Mouse (Mus musculus) liver, embryonic 13.5 days (tissue): Measurements from ENCODE around the gene Tpp2. TPM values are rescaled to one million over a fixed set of nuclear protein-coding genes. Genes with fewer than 3 reads are reported as not detected.
"Not testable (repeated sequence)": the region's sequence is repeated elsewhere in the genome, so short reads cannot be mapped to it uniquely, and the experiment has no call there.

ENCODE experiments used
- ATAC-seq: fragments of 200-750 bp; cut with Nextera tagmentation; 2 replicates; pipeline ENCODE4 v1.8.0; 2017; ENCODE audit warnings: low read depth, mild to moderate bottlenecking, moderate number of reproducible peaks, moderate library complexity
- DNase-seq: peaks from one replicate; pipeline ENCODE4 v3.0.0; 2022
- H3K27ac ChIP-seq: fragments of 300-500 bp; sonication (generic); 2 replicates; pipeline ENCODE4 v1.5.1; 2015; ENCODE audit warnings: moderate library complexity, mild to moderate bottlenecking, inconsistent platforms
- H3K27me3 ChIP-seq: fragments of 300-500 bp; sonication (generic); 2 replicates; pipeline ENCODE4 v1.6.1; 2015; ENCODE audit warnings: mild to moderate bottlenecking, inconsistent platforms
- H3K36me3 ChIP-seq: fragments of 300-500 bp; sonication (generic); 2 replicates; pipeline ENCODE4 v1.6.1; 2015; ENCODE audit warnings: mild to moderate bottlenecking, inconsistent platforms
- H3K4me1 ChIP-seq: fragments of 300-500 bp; sonication (generic); replicated peaks from 2 replicates; pipeline ENCODE4 v1.6.1; 2015; ENCODE audit warnings: inconsistent platforms
- H3K4me2 ChIP-seq: fragments of 300-500 bp; sonication (generic); 2 replicates; pipeline ENCODE4 v1.6.1; 2015; ENCODE audit warnings: inconsistent platforms, mild to moderate bottlenecking, moderate library complexity
- H3K4me3 ChIP-seq: fragments of 300-500 bp; sonication (generic); replicated peaks from 2 replicates; pipeline ENCODE4 v1.5.1; 2015; ENCODE audit warnings: mild to moderate bottlenecking, inconsistent platforms
- H3K9ac ChIP-seq: fragments of 300-500 bp; sonication (generic); 2 replicates; pipeline ENCODE4 v1.6.1; 2015; ENCODE audit warnings: mild to moderate bottlenecking, inconsistent platforms
- H3K9me3 ChIP-seq: fragments of 300-500 bp; sonication (generic); replicated peaks from 2 replicates; pipeline ENCODE4 v1.6.1; 2016; ENCODE audit warnings: inconsistent platforms
- WGBS: fragments of 180-500 bp; shearing (Covaris S2); methylation state at CpG from one replicate; pipeline ENCODE4 v1.1.7; 2015; ENCODE audit not compliant: insufficient replicate concordance; 5-methylcytosine and 5-hydroxymethylcytosine counted together
- polyA plus RNA-seq: library from polyadenylated mRNA; unstranded; fragments of >200 nt; fragmentation: Nextera tagmentation; extraction: Ambion mirVana; gene quantifications from 2 replicates; pipeline ENCODE4 v1.2.1, GENCODE M21; 2015

Tpp2 gene
- 32.9 and 41.2 TPM in 2 replicates for polyA plus RNA-seq

GRCm38 (mm10) chr1:43933488-43934415 is at the start of gene Tpp2:
Gene Tpp2, plus strand, starts transcription at chr1:43933647.
- peak within 1 kb of the TSS; percentile 96 for H3K9ac ChIP-seq
- DNase-seq (peak; percentile 93), ATAC-seq (peak; percentile 99)
- peak within 1 kb of the TSS; percentile 80 for H3K4me2 ChIP-seq
- H3K9me3 ChIP-seq, result no peaks in the 10 kb centered on the region
- peak within 1 kb of the TSS; percentile 93 for H3K4me3 ChIP-seq
- no peaks in the 10 kb centered on the region for H3K27me3 ChIP-seq
- H3K27ac ChIP-seq, result peak within 1 kb of the TSS; percentile 97
- H3K4me1 ChIP-seq, result peaks cover 22% of the 10 kb centered on the region
- under 1% methylated on average over 81 of the region's 81 CpGs for WGBS
- 0 out of 2 replicates have a peak, but pooled peaks cover 3% of the 10 kb centered on the region for H3K36me3 ChIP-seq

GRCm38 (mm10) chr1:43888358-43888757 is 45.1 kb upstream of the Tpp2 start:
- H3K4me3 ChIP-seq, H3K4me1 ChIP-seq, ATAC-seq, H3K4me2 ChIP-seq, H3K27ac ChIP-seq, DNase-seq, H3K9ac ChIP-seq, H3K27me3 ChIP-seq, H3K9me3 ChIP-seq, H3K36me3 ChIP-seq: not testable (repeated sequence)
- WGBS, result 45% methylated on average over 11 of the region's 11 CpGs

DNA sequence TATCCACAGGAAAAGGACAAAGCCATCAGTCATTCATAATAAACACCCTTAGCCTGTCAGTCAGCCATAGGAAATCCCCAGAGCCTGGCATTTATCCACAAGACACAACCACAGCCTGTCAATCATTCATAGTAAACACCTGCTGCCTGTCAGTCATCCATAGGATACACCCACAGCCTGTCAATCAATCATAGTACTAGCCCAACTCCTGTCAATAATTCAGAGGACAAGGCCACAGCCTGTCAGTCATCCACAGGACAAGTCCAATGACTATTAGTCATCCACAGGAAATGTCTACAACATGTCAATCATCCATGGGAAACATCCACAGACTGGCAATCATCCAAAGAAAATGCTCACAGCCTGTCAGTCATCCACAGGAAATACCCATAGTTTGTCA is 37.7 kb upstream of the Tpp2 start:
- H3K27ac ChIP-seq, result no peak overlapping the region
- H3K27me3 ChIP-seq, result no peaks in the 10 kb centered on the region
- no peaks in the 10 kb centered on the region for H3K9me3 ChIP-seq
- no peak for ATAC-seq
- no peaks in the 10 kb centered on the region for H3K36me3 ChIP-seq
- H3K4me3 ChIP-seq, result no peak overlapping the region
- no peak overlapping the region for H3K9ac ChIP-seq
- H3K4me2 ChIP-seq, result no peak overlapping the region
- H3K4me1 ChIP-seq, result no peaks in the 10 kb centered on the region
- DNase-seq, result no peak

DNA sequence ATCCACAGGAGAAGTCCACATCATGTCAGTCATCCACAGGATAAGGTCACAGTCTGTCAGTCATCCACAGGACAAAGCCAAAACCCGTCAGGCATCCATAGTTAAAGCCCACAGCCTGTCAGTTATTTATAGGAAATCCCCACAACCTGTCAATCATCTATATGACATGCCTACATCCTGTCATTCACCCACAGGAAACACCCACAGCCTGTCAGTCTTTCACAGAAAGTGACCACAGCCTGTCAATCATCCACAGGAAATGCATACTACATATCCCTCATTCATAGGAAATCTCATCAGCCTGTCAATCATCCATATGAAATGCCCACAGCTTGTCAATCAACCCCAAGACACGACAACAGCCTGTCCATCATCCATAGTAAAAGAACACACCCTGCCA is 36.3 kb upstream of the Tpp2 start:
- no peak overlapping the region for H3K4me3 ChIP-seq
- no peak overlapping the region for H3K27ac ChIP-seq
- WGBS, result 39% methylated on average over 2 of the region's 2 CpGs
- no peak overlapping the region for H3K9ac ChIP-seq
- no peaks in the 10 kb centered on the region for H3K36me3 ChIP-seq
- H3K27me3 ChIP-seq, result no peaks in the 10 kb centered on the region
- DNase-seq (no peak), ATAC-seq (no peak)
- H3K4me1 ChIP-seq, result no peaks in the 10 kb centered on the region
- no peaks in the 10 kb centered on the region for H3K9me3 ChIP-seq
- H3K4me2 ChIP-seq, result no peak overlapping the region

GRCm38 (mm10) chr1:43897987-43898386 is 35.5 kb upstream of the Tpp2 start:
- Histone ChIP-seq H3K4me1 (no peaks in the 10 kb centered on the region), H3K27ac (no peak overlapping the region), H3K27me3 (no peaks in the 10 kb centered on the region), H3K4me2 (no peak overlapping the region), H3K9me3 (no peaks in the 10 kb centered on the region), H3K36me3 (no peaks in the 10 kb centered on the region), H3K4me3 (no peak overlapping the region), H3K9ac (no peak overlapping the region)
- WGBS, result 77% methylated on average over 18 of the region's 18 CpGs
- ATAC-seq (no peak), DNase-seq (no peak)

DNA sequence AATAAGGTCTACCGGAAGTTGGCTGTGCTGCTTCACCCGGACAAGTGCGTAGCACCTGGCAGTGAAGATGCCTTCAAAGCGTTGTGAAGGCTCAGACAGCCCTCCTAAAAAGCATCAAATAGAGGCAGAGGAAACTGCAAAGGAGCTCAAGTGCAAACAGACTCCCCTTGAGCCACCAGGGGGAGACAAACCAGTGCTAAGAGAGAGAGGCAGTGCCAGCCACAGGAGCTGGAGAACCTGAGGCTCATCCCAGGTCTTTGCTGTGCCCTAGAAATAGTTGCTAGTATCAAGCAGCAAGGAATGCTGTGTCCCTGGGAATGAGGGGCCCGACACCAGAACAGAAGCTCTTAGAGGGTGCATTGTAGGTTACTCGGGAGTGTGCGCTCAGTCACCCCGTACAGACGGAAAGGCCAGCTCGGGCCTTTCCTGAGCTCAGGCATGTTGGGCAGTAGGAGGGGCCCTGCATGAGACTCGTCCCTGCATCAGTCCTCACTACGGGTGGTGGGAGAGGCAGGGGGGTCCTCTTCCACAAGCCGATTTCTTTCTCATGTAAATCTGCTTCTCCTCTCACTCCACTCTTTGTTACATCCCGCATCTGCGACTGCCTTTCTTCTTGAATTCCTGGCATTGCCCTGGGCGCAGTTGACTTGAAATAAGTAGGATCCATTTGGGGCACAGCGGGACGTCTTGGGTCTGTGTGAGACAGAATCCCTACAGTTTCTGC is 34.3 kb upstream of the Tpp2 start:
- ATAC-seq (no peak), DNase-seq (peak; percentile 13)
- Histone ChIP-seq H3K9me3 (no peaks in the 10 kb centered on the region), H3K9ac (no peak overlapping the region), H3K4me1 (no peaks in the 10 kb centered on the region), H3K4me3 (no peak overlapping the region), H3K4me2 (peak overlapping the region; percentile 12; the same call in 1 of the 2 replicates), H3K27ac (no peak overlapping the region), H3K27me3 (no peaks in the 10 kb centered on the region), H3K36me3 (no peaks in the 10 kb centered on the region)
- WGBS, result 33% methylated on average over 18 of the region's 18 CpGs

- Histone ChIP-seq H3K9ac (no peak overlapping the region), H3K27ac (no peak overlapping the region), H3K9me3 (no peaks in the 10 kb centered on the region), H3K4me3 (no peak overlapping the region), H3K27me3 (no peaks in the 10 kb centered on the region), H3K36me3 (no peaks in the 10 kb centered on the region), H3K4me2 (no peak overlapping the region), H3K4me1 (no peaks in the 10 kb centered on the region)
- DNase-seq (no peak), ATAC-seq (no peak)
- 54% methylated on average over 1 of the region's 1 CpGs for WGBS
Observed at GRCm38 (mm10) chr1:43902417-43902816, 31.0 kb upstream of the Tpp2 start.

DNA sequence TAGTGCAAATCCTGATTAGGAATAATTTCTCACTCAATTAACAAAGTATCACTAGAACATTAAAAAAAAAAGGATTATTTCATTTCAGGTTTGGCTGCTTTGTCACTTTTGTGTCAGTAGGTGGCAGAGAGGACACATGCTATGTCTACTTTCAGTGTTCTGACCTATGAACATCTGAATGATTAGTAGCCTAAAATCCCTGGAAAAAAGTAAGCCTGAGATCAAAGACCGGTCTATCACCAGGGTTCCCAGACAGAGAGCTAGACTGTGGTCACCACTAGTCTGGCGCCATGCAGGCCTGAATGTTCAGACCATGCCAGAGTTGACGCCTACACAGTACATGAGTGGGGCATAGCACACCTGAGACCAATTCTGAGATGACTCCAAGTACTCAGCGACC is 30.6 kb upstream of the Tpp2 start:
- 59% methylated on average over 4 of the region's 4 CpGs for WGBS
- H3K27me3 ChIP-seq, result no peaks in the 10 kb centered on the region
- H3K4me2 ChIP-seq, result no peak overlapping the region
- H3K36me3 ChIP-seq, result no peaks in the 10 kb centered on the region
- ATAC-seq (no peak), DNase-seq (no peak)
- no peaks in the 10 kb centered on the region for H3K9me3 ChIP-seq
- H3K9ac ChIP-seq, result no peak overlapping the region
- no peak overlapping the region for H3K4me3 ChIP-seq
- H3K4me1 ChIP-seq, result no peaks in the 10 kb centered on the region
- H3K27ac ChIP-seq, result no peak overlapping the region

DNA sequence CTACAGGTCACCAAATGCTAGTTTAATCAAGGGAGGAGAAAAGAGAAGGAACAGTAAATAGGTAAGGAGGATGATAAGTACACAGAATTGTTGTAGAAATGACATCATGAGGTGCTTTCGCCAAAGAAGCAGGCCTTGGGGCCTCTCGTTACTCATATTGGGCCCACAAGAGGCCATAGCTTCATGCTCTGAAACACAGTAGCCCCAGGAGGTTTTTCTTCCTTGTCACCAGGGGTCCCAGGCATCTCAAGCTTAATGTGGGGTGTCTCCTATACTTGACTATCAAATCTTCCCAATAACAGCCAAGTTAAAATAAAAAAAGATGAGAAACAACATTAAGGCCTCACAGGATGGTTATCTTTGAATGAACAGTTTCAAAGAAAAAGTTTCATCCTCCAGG is 18.0 kb upstream of the Tpp2 start:
- Histone ChIP-seq H3K4me2 (no peak overlapping the region), H3K36me3 (no peaks in the 10 kb centered on the region), H3K4me1 (no peaks in the 10 kb centered on the region), H3K27ac (no peak overlapping the region), H3K9me3 (no peaks in the 10 kb centered on the region), H3K4me3 (no peak overlapping the region), H3K9ac (no peak overlapping the region), H3K27me3 (no peaks in the 10 kb centered on the region)
- 67% methylated on average over 2 of the region's 2 CpGs for WGBS
- DNase-seq, result no peak
- ATAC-seq, result no peak

- H3K9ac ChIP-seq, result no peak overlapping the region
- H3K27me3 ChIP-seq, result no peaks in the 10 kb centered on the region
- no peaks in the 10 kb centered on the region for H3K4me1 ChIP-seq
- H3K36me3 ChIP-seq, result no peaks in the 10 kb centered on the region
- no peak overlapping the region for H3K27ac ChIP-seq
- no peak overlapping the region for H3K4me2 ChIP-seq
- no peaks in the 10 kb centered on the region for H3K9me3 ChIP-seq
- no peak for DNase-seq
- 47% methylated on average over 2 of the region's 2 CpGs for WGBS
- no peak for ATAC-seq
- H3K4me3 ChIP-seq, result no peak overlapping the region
Observed at GRCm38 (mm10) chr1:43916854-43917253, 16.6 kb upstream of the Tpp2 start.

DNA sequence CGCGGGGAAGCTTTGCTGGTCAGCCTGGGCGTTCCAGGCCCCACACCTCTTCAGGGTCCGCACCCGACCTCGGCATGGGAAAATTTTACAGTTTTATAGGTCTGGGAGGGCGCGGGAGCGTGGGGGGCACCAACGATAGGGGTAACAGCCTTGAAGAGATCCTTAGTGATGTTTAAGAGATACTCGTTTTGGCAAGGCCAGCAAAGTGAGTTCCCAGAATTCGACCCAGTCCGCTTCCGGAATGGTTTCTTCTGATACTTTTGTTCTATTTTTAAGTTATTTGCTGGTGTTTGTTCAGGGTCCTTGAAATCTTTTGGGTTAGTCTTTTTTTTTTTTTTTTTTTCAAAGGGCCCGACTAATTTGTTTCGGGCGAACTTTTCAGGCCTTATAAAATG is 966 bp downstream of the Tpp2 start:
- Histone ChIP-seq H3K4me2 (peak overlapping the region; percentile 80), H3K27me3 (no peaks in the 10 kb centered on the region), H3K9ac (peak overlapping the region; percentile 96), H3K4me3 (peak overlapping the region; percentile 93), H3K4me1 (peaks cover 26% of the 10 kb centered on the region), H3K9me3 (no peaks in the 10 kb centered on the region), H3K27ac (peak overlapping the region; percentile 97), H3K36me3 (0 out of 2 replicates have a peak, but pooled peaks cover 3% of the 10 kb centered on the region)
- DNase-seq (no peak), ATAC-seq (no peak)
- 1% methylated on average over 17 of the region's 17 CpGs for WGBS
